Mouse (Mus musculus): ENCODE results near the gene Wbp11. TPM values are rescaled to one million over a fixed set of nuclear protein-coding genes. Genes with fewer than 3 reads are reported as not detected.
A peak's percentile ranks its signal among the peaks of the same experiment; 100 is the strongest.

Wbp11 gene
- 151 and 164 TPM in 2 replicates for polyA plus RNA-seq (2011; ENCODE audit: insufficient read depth, insufficient read length, low read depth, missing spikeins)

DNA sequence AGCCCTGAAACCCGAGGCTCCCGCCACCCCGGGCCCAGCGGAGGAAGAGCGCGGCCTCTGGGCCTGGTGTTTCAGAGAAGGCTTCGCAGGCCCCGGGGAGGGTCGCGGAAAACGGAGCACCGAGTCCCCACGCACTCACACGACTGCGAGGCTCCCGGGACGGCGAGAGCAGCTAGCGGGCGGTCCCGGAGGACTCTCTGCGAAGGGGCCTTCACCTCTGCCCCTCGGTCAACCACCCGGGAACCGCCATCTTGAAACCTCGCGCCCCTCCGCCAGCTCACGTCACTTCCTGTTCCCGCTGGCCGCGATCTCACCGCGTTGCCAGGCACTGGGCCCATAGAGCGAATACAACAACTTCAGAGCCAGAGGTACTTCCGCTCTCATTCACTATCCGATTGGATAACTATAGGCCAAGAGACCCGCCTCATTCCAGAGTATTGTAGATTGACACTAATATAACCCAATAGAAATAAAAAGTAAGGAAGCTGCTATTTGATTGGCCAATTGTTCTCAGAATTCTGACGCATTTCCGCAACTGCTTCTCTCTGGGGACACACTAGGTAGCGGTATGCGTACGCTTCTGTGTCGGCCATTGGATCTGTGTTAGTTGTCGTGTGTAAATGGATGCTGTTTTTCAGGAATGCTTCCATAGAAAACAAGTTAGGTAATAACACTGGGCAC lies at the start of gene Wbp11:
Wbp11 (minus strand) TSS at position 353 of the 681 bp plus-strand sequence.
- peak; percentile 89 for TF ChIP-seq POLR2A (IDR thresholded peaks at IDR 0.05; ENCODE audit: insufficient read depth, low read length)
- TF ChIP-seq CTCF (IDR thresholded peaks at IDR 0.05; ENCODE audit: low read depth, low read length): no peak
- no peak for TF ChIP-seq EP300 (IDR thresholded peaks at IDR 0.05; ENCODE audit: insufficient read depth, low read depth, low read length)
- no peaks in the 10 kb centered on the region for H3K9me3 ChIP-seq (replicated peaks; ENCODE audit: control insufficient read depth, insufficient read depth, low read length, poor library complexity, severe bottlenecking)
- H3K36me3 ChIP-seq (ENCODE audit: control insufficient read depth, insufficient read depth, low read length, poor library complexity, severe bottlenecking): peaks cover 23% of the 10 kb centered on the region
- no peaks in the 10 kb centered on the region for H3K4me1 ChIP-seq (ENCODE audit: control insufficient read depth, insufficient read depth, low read length)
- H3K27ac ChIP-seq (ENCODE audit: insufficient read depth, low read length): peak within 1 kb of the TSS; percentile 51; the same call in 1 of the 2 replicates
- no peaks in the 10 kb centered on the region for H3K27me3 ChIP-seq (ENCODE audit: control insufficient read depth, insufficient read depth, low read length, poor library complexity, severe bottlenecking)
- peak within 1 kb of the TSS; percentile 99 for H3K4me3 ChIP-seq (ENCODE audit: low read depth, low read length)
- H3K9ac ChIP-seq (ENCODE audit: low read depth, poor library complexity, severe bottlenecking): peak within 1 kb of the TSS; percentile 98

DNA sequence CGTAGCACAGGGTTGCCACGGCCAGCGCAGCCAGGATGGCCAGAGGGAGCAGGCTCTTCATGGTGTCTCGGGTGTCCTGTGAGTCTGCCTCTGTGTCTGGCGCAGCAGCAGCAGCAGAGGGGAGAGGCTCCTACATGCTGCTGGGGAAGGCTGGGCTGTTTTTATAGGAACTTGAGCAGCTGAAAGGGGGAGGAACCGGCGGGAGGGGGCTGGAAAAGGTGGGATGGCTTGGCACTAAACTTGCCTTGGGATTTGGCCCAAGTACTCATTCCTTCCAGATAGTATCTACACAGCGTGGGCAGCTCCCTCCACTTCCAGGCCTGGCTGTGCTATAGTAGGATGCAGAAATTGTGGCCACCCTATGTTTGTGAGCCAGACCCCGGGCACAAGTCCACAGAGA lies 47.6 kb upstream of the Wbp11 start, which contains the start of gene Mgp:
Mgp (minus strand) TSS at position 154 of the 400 bp plus-strand sequence.
- no peaks in the 10 kb centered on the region for H3K4me1 ChIP-seq (ENCODE audit: control insufficient read depth, insufficient read depth, low read length)
- H3K9me3 ChIP-seq (replicated peaks; ENCODE audit: control insufficient read depth, insufficient read depth, low read length, poor library complexity, severe bottlenecking): no peaks in the 10 kb centered on the region
- H3K4me3 ChIP-seq (ENCODE audit: low read depth, low read length): no peak within 1 kb of the TSS
- no peaks in the 10 kb centered on the region for H3K36me3 ChIP-seq (ENCODE audit: control insufficient read depth, insufficient read depth, low read length, poor library complexity, severe bottlenecking)
- no peak within 1 kb of the TSS for H3K9ac ChIP-seq (ENCODE audit: low read depth, poor library complexity, severe bottlenecking)
- no peaks in the 10 kb centered on the region for H3K27me3 ChIP-seq (ENCODE audit: control insufficient read depth, insufficient read depth, low read length, poor library complexity, severe bottlenecking)
- no peak within 1 kb of the TSS for H3K27ac ChIP-seq (ENCODE audit: insufficient read depth, low read length)
- TF ChIP-seq EP300 (IDR thresholded peaks at IDR 0.05; ENCODE audit: insufficient read depth, low read depth, low read length) (no peak), CTCF (IDR thresholded peaks at IDR 0.05; ENCODE audit: low read depth, low read length) (no peak), POLR2A (IDR thresholded peaks at IDR 0.05; ENCODE audit: insufficient read depth, low read length) (no peak)

DNA sequence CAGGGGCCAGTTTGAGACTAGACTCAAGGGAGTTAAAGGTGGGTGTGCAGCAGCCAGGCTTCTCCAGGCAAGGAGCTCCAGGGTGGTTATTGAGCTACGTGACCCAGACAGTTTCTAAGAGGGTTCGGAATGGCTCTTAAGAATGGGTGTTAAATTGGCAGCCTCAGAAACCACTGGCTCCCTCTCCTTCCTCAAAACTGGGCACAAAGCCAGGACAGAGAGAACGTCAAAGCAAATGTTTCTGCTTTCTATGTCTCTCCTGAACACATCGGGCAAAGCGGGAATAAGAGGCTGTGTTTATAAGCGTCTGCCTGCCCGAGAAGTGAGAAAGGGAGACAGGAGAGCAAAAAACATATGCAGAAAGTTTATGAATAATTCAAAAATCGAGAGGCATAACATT lies 46.6 kb upstream of the Wbp11 start:
- H3K4me1 ChIP-seq (ENCODE audit: control insufficient read depth, insufficient read depth, low read length): no peaks in the 10 kb centered on the region
- no peaks in the 10 kb centered on the region for H3K36me3 ChIP-seq (ENCODE audit: control insufficient read depth, insufficient read depth, low read length, poor library complexity, severe bottlenecking)
- H3K9ac ChIP-seq (ENCODE audit: low read depth, poor library complexity, severe bottlenecking): no peak overlapping the region
- TF ChIP-seq POLR2A (IDR thresholded peaks at IDR 0.05; ENCODE audit: insufficient read depth, low read length) (no peak), EP300 (IDR thresholded peaks at IDR 0.05; ENCODE audit: insufficient read depth, low read depth, low read length) (no peak)
- no peak overlapping the region for H3K27ac ChIP-seq (ENCODE audit: insufficient read depth, low read length)
- no peak overlapping the region for H3K4me3 ChIP-seq (ENCODE audit: low read depth, low read length)
- no peaks in the 10 kb centered on the region for H3K9me3 ChIP-seq (replicated peaks; ENCODE audit: control insufficient read depth, insufficient read depth, low read length, poor library complexity, severe bottlenecking)
- no peaks in the 10 kb centered on the region for H3K27me3 ChIP-seq (ENCODE audit: control insufficient read depth, insufficient read depth, low read length, poor library complexity, severe bottlenecking)

DNA sequence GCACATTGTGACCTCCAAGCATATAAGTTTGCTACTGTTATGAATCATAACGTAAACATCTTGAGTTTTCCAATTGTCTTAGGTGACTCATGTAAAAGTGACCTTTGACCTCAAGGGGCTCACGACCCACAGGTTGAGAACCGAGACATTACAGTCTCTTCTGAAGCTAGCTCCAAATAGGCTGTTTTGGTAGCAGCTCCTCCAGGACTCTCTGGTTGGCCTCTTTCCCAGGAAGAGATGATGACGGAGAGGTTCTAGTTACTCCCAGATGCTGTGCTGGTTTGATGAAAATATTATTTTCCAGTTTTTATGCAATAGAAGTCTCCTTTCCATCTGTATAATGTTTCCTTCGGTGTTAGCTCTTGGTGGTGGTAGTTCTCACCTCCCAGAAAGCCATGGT lies 40.9 kb upstream of the Wbp11 start:
- no peak overlapping the region for H3K4me3 ChIP-seq (ENCODE audit: low read depth, low read length)
- no peak overlapping the region for H3K9ac ChIP-seq (ENCODE audit: low read depth, poor library complexity, severe bottlenecking)
- H3K9me3 ChIP-seq (replicated peaks; ENCODE audit: control insufficient read depth, insufficient read depth, low read length, poor library complexity, severe bottlenecking): no peaks in the 10 kb centered on the region
- no peaks in the 10 kb centered on the region for H3K27me3 ChIP-seq (ENCODE audit: control insufficient read depth, insufficient read depth, low read length, poor library complexity, severe bottlenecking)
- H3K36me3 ChIP-seq (ENCODE audit: control insufficient read depth, insufficient read depth, low read length, poor library complexity, severe bottlenecking): no peaks in the 10 kb centered on the region
- H3K4me1 ChIP-seq (ENCODE audit: control insufficient read depth, insufficient read depth, low read length): no peaks in the 10 kb centered on the region
- H3K27ac ChIP-seq (ENCODE audit: insufficient read depth, low read length): no peak overlapping the region
- no peak for TF ChIP-seq EP300 (IDR thresholded peaks at IDR 0.05; ENCODE audit: insufficient read depth, low read depth, low read length)
- TF ChIP-seq POLR2A (IDR thresholded peaks at IDR 0.05; ENCODE audit: insufficient read depth, low read length): no peak
- TF ChIP-seq CTCF (IDR thresholded peaks at IDR 0.05; ENCODE audit: low read depth, low read length): no peak

DNA sequence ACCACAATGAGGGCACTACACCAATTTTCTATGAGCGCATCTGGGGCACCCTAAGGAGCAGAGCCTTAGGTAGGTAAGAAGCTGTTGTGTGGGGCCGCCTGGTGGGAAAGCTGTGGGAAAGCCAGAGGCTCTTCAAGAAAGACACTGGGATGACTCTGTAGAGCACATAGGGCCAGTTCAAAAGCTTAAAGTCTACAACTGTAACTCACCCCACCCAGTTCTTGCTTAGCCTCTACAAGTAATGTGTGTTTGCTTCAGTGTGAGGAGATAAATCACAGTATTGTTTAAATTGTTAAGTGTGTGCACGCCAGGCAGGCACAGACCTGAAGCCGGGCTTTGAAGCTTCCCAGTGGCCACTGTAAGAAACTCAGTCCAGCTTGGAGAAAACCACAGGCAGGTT lies 38.1 kb upstream of the Wbp11 start:
- Histone ChIP-seq H3K4me3 (ENCODE audit: low read depth, low read length) (no peak overlapping the region), H3K9ac (ENCODE audit: low read depth, poor library complexity, severe bottlenecking) (no peak overlapping the region), H3K4me1 (ENCODE audit: control insufficient read depth, insufficient read depth, low read length) (no peaks in the 10 kb centered on the region), H3K27ac (ENCODE audit: insufficient read depth, low read length) (no peak overlapping the region), H3K9me3 (replicated peaks; ENCODE audit: control insufficient read depth, insufficient read depth, low read length, poor library complexity, severe bottlenecking) (no peaks in the 10 kb centered on the region), H3K27me3 (ENCODE audit: control insufficient read depth, insufficient read depth, low read length, poor library complexity, severe bottlenecking) (no peaks in the 10 kb centered on the region), H3K36me3 (ENCODE audit: control insufficient read depth, insufficient read depth, low read length, poor library complexity, severe bottlenecking) (no peaks in the 10 kb centered on the region)
- TF ChIP-seq EP300 (IDR thresholded peaks at IDR 0.05; ENCODE audit: insufficient read depth, low read depth, low read length) (no peak), POLR2A (IDR thresholded peaks at IDR 0.05; ENCODE audit: insufficient read depth, low read length) (no peak)

DNA sequence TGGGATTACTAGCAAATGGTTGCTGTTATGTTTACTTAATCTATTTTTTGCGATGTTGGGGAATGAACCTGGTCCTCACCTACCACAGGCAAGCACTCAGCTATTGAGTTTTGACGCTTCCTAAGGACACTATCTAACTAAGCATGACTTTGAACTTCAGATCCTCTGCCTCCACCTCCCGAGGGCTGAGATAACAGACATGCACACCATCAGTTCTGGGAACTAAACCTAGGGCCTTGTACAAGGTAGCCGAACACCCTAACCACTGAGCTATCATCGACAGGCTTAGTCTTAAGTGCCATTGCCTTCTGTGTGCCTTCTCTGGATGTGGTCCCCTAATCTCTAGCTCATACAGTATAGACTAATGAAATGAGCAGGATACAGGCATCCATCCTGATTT lies 37.3 kb upstream of the Wbp11 start:
- Histone ChIP-seq H3K36me3 (ENCODE audit: control insufficient read depth, insufficient read depth, low read length, poor library complexity, severe bottlenecking) (no peaks in the 10 kb centered on the region), H3K27me3 (ENCODE audit: control insufficient read depth, insufficient read depth, low read length, poor library complexity, severe bottlenecking) (no peaks in the 10 kb centered on the region), H3K4me3 (ENCODE audit: low read depth, low read length) (no peak overlapping the region), H3K9ac (ENCODE audit: low read depth, poor library complexity, severe bottlenecking) (no peak overlapping the region), H3K9me3 (replicated peaks; ENCODE audit: control insufficient read depth, insufficient read depth, low read length, poor library complexity, severe bottlenecking) (no peaks in the 10 kb centered on the region), H3K4me1 (ENCODE audit: control insufficient read depth, insufficient read depth, low read length) (no peaks in the 10 kb centered on the region), H3K27ac (ENCODE audit: insufficient read depth, low read length) (no peak overlapping the region)
- TF ChIP-seq CTCF (IDR thresholded peaks at IDR 0.05; ENCODE audit: low read depth, low read length) (no peak), POLR2A (IDR thresholded peaks at IDR 0.05; ENCODE audit: insufficient read depth, low read length) (no peak), EP300 (IDR thresholded peaks at IDR 0.05; ENCODE audit: insufficient read depth, low read depth, low read length) (no peak)
